Mouse (Mus musculus) ES-E14 (cell line): Measurements from ENCODE around the gene Ly6g6c.

Experiments used
- CHD2 ChIP-seq: IDR thresholded peaks from 2 replicates; pipeline ENCODE4 v1.6.1; 2014; ENCODE audit warnings: mild to moderate bottlenecking, low read depth, low read length, inconsistent platforms
- HCFC1 ChIP-seq: IDR thresholded peaks from 2 replicates; pipeline ENCODE4 v1.6.1; 2012; ENCODE audit warnings: low read length, inconsistent platforms, borderline replicate concordance; ENCODE audit not compliant: insufficient read depth
- MAFK ChIP-seq: IDR thresholded peaks from 2 replicates; pipeline ENCODE4 v1.6.1; 2014; ENCODE audit warnings: mild to moderate bottlenecking, low read depth, low read length, inconsistent platforms; ENCODE audit not compliant: insufficient read depth
- ZC3H11A ChIP-seq: IDR thresholded peaks from 2 replicates; pipeline ENCODE4 v1.6.1; 2012; ENCODE audit warnings: low read depth, mild to moderate bottlenecking, inconsistent platforms, low read length, borderline replicate concordance

DNA sequence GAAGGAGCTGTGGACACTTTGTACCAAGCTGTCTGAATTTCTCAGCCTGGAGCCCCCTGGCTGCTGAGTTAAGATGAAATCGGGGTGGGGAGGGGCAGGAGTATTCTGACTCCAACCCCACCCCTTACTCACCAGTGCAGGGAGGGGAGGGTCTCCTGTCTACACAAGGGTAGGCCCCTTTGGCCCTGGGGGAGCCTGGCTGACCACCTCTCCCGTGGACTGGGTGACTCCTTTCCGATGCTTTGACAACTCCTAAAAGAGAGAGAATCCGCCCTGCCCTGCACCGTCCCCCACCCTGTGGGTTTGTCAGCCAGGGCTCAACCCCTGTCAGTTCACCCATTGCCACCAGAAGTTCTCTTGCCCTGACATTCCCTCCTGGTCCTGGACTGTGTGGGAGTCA is 39.0 kb upstream of the Ly6g6c start:
- TF ChIP-seq MAFK, result no peak
- no peak for TF ChIP-seq HCFC1
- no peak for TF ChIP-seq ZC3H11A
- no peak for TF ChIP-seq CHD2
